Mouse (Mus musculus): ENCODE results near the gene Sctr. TPM values are rescaled to one million over a fixed set of nuclear protein-coding genes. Genes with fewer than 3 reads are reported as not detected.
A peak's percentile ranks its signal among the peaks of the same experiment; 100 is the strongest.

Gene Sctr
- polyA plus RNA-seq, 1 experiment from 2014 or later, result not detected

GRCm38 (mm10) chr1:120030474-120030873, 23.8 kb downstream of the Sctr start:
- ATAC-seq (ENCODE audit: insufficient number of reproducible peaks, insufficient read depth, low FRiP score, low TSS enrichment, low read depth), result no peak
- H3K4me1 ChIP-seq (replicated peaks), result no peaks in the 10 kb centered on the region
- no peak overlapping the region for H3K9ac ChIP-seq (replicated peaks)
- no peak overlapping the region for H3K4me3 ChIP-seq (replicated peaks)
- H3K4me2 ChIP-seq, result no peak overlapping the region
- no peaks in the 10 kb centered on the region for H3K27me3 ChIP-seq
- WGBS, result 74% methylated on average over 3 of the region's 3 CpGs
- no peaks in the 10 kb centered on the region for H3K9me3 ChIP-seq
- no peak overlapping the region for H3K27ac ChIP-seq
- H3K36me3 ChIP-seq, result no peaks in the 10 kb centered on the region

GRCm38 (mm10) chr1:120032804-120033468, 26.2 kb downstream of the Sctr start:
- H3K27me3 ChIP-seq, result no peaks in the 10 kb centered on the region

GRCm38 (mm10) chr1:120033469-120033854, 26.8 kb downstream of the Sctr start:
- Histone ChIP-seq H3K4me3 (replicated peaks) (no peak overlapping the region), H3K9ac (replicated peaks) (no peak overlapping the region), H3K4me1 (replicated peaks) (no peaks in the 10 kb centered on the region), H3K9me3 (no peaks in the 10 kb centered on the region), H3K27me3 (no peaks in the 10 kb centered on the region), H3K4me2 (no peak overlapping the region), H3K27ac (no peak overlapping the region), H3K36me3 (no peaks in the 10 kb centered on the region)
- no peak for ATAC-seq (ENCODE audit: insufficient number of reproducible peaks, insufficient read depth, low FRiP score, low TSS enrichment, low read depth)
- WGBS, result 75% methylated on average over 2 of the region's 2 CpGs

More at GRCm38 (mm10) chr1:120032804-120033468, 26.2 kb downstream of the Sctr start:
- Histone ChIP-seq H3K36me3 (no peaks in the 10 kb centered on the region), H3K27ac (no peak overlapping the region), H3K4me1 (replicated peaks) (no peaks in the 10 kb centered on the region), H3K9ac (replicated peaks) (no peak overlapping the region), H3K4me2 (no peak overlapping the region), H3K9me3 (no peaks in the 10 kb centered on the region), H3K4me3 (replicated peaks) (no peak overlapping the region)
- 46% methylated on average over 10 of the region's 10 CpGs for WGBS
- ATAC-seq (ENCODE audit: insufficient number of reproducible peaks, insufficient read depth, low FRiP score, low TSS enrichment, low read depth), result 0 out of 2 replicates have a peak, but pooled peaks have one; percentile 69

- H3K4me1 ChIP-seq (replicated peaks), result no peaks in the 10 kb centered on the region
- H3K4me3 ChIP-seq (replicated peaks), result no peak overlapping the region
- no peak overlapping the region for H3K4me2 ChIP-seq
- 55% methylated on average over 1 of the region's 1 CpGs for WGBS
- H3K9me3 ChIP-seq, result no peaks in the 10 kb centered on the region
- no peak overlapping the region for H3K9ac ChIP-seq (replicated peaks)
- no peak overlapping the region for H3K27ac ChIP-seq
- H3K36me3 ChIP-seq, result no peaks in the 10 kb centered on the region
- H3K27me3 ChIP-seq, result no peaks in the 10 kb centered on the region
- ATAC-seq (ENCODE audit: insufficient number of reproducible peaks, insufficient read depth, low FRiP score, low TSS enrichment, low read depth), result no peak
Observed at GRCm38 (mm10) chr1:120034793-120035192, 28.1 kb downstream of the Sctr start.

- Histone ChIP-seq H3K36me3 (no peaks in the 10 kb centered on the region), H3K4me3 (replicated peaks) (no peak overlapping the region), H3K4me2 (no peak overlapping the region), H3K9ac (replicated peaks) (no peak overlapping the region), H3K27ac (no peak overlapping the region), H3K4me1 (replicated peaks) (no peaks in the 10 kb centered on the region), H3K9me3 (no peaks in the 10 kb centered on the region), H3K27me3 (no peaks in the 10 kb centered on the region)
- ATAC-seq (ENCODE audit: insufficient number of reproducible peaks, insufficient read depth, low FRiP score, low TSS enrichment, low read depth), result no peak
- 77% methylated on average over 7 of the region's 7 CpGs for WGBS
Observed at GRCm38 (mm10) chr1:120035456-120036034, 28.9 kb downstream of the Sctr start.

- Histone ChIP-seq H3K4me1 (replicated peaks) (no peaks in the 10 kb centered on the region), H3K36me3 (no peaks in the 10 kb centered on the region), H3K27ac (no peak overlapping the region), H3K4me3 (replicated peaks) (no peak overlapping the region), H3K9me3 (no peaks in the 10 kb centered on the region), H3K9ac (replicated peaks) (no peak overlapping the region), H3K27me3 (no peaks in the 10 kb centered on the region), H3K4me2 (no peak overlapping the region)
- no peak for ATAC-seq (ENCODE audit: insufficient number of reproducible peaks, insufficient read depth, low FRiP score, low TSS enrichment, low read depth)
- WGBS, result 77% methylated on average over 9 of the region's 9 CpGs
Observed at GRCm38 (mm10) chr1:120037021-120037683, 30.5 kb downstream of the Sctr start.

- Histone ChIP-seq H3K9ac (replicated peaks) (no peak overlapping the region), H3K27me3 (no peaks in the 10 kb centered on the region), H3K4me1 (replicated peaks) (no peaks in the 10 kb centered on the region), H3K4me3 (replicated peaks) (no peak overlapping the region), H3K9me3 (no peaks in the 10 kb centered on the region), H3K4me2 (no peak overlapping the region), H3K36me3 (no peaks in the 10 kb centered on the region), H3K27ac (no peak overlapping the region)
- 83% methylated on average over 9 of the region's 9 CpGs for WGBS
- ATAC-seq (ENCODE audit: insufficient number of reproducible peaks, insufficient read depth, low FRiP score, low TSS enrichment, low read depth), result no peak
Observed at GRCm38 (mm10) chr1:120038594-120038993, 31.9 kb downstream of the Sctr start.

GRCm38 (mm10) chr1:120042421-120042820, 35.7 kb downstream of the Sctr start:
- no peaks in the 10 kb centered on the region for H3K9me3 ChIP-seq
- H3K4me1 ChIP-seq (replicated peaks), result no peaks in the 10 kb centered on the region
- H3K9ac ChIP-seq (replicated peaks), result no peak overlapping the region
- no peaks in the 10 kb centered on the region for H3K36me3 ChIP-seq
- H3K27me3 ChIP-seq, result no peaks in the 10 kb centered on the region
- 79% methylated on average over 8 of the region's 8 CpGs for WGBS
- no peak overlapping the region for H3K4me2 ChIP-seq
- no peak for ATAC-seq (ENCODE audit: insufficient number of reproducible peaks, insufficient read depth, low FRiP score, low TSS enrichment, low read depth)
- H3K27ac ChIP-seq, result no peak overlapping the region
- H3K4me3 ChIP-seq (replicated peaks), result no peak overlapping the region

GRCm38 (mm10) chr1:120044584-120044983, 37.9 kb downstream of the Sctr start:
- Histone ChIP-seq H3K27me3 (no peaks in the 10 kb centered on the region), H3K4me1 (replicated peaks) (no peaks in the 10 kb centered on the region), H3K4me3 (replicated peaks) (no peak overlapping the region), H3K36me3 (no peaks in the 10 kb centered on the region), H3K9me3 (no peaks in the 10 kb centered on the region), H3K27ac (no peak overlapping the region), H3K4me2 (no peak overlapping the region), H3K9ac (replicated peaks) (no peak overlapping the region)
- no peak for ATAC-seq (ENCODE audit: insufficient number of reproducible peaks, insufficient read depth, low FRiP score, low TSS enrichment, low read depth)
- 87% methylated on average over 16 of the region's 16 CpGs for WGBS

- Histone ChIP-seq H3K4me2 (no peak overlapping the region), H3K27me3 (no peaks in the 10 kb centered on the region), H3K4me3 (replicated peaks) (no peak overlapping the region), H3K9me3 (no peaks in the 10 kb centered on the region), H3K4me1 (replicated peaks) (no peaks in the 10 kb centered on the region), H3K27ac (no peak overlapping the region), H3K9ac (replicated peaks) (no peak overlapping the region), H3K36me3 (no peaks in the 10 kb centered on the region)
- no peak for ATAC-seq (ENCODE audit: insufficient number of reproducible peaks, insufficient read depth, low FRiP score, low TSS enrichment, low read depth)
Observed at GRCm38 (mm10) chr1:120047325-120047724, 40.6 kb downstream of the Sctr start.

- H3K9me3 ChIP-seq, result peaks cover 5% of the 10 kb centered on the region; the same call in 1 of the 2 replicates
- ATAC-seq (ENCODE audit: insufficient number of reproducible peaks, insufficient read depth, low FRiP score, low TSS enrichment, low read depth), result no peak
- H3K9ac ChIP-seq (replicated peaks), result no peak overlapping the region
- H3K27me3 ChIP-seq, result no peaks in the 10 kb centered on the region
- no peak overlapping the region for H3K4me2 ChIP-seq
- H3K36me3 ChIP-seq, result no peaks in the 10 kb centered on the region
- 71% methylated on average over 1 of the region's 1 CpGs for WGBS
- no peak overlapping the region for H3K27ac ChIP-seq
- no peaks in the 10 kb centered on the region for H3K4me1 ChIP-seq (replicated peaks)
- no peak overlapping the region for H3K4me3 ChIP-seq (replicated peaks)
Observed at GRCm38 (mm10) chr1:120051070-120051469, 44.4 kb downstream of the Sctr start.

Data from limb, embryonic 12.5 days (tissue).